Mouse (Mus musculus): ENCODE results near the gene Cpa1.

DNA sequence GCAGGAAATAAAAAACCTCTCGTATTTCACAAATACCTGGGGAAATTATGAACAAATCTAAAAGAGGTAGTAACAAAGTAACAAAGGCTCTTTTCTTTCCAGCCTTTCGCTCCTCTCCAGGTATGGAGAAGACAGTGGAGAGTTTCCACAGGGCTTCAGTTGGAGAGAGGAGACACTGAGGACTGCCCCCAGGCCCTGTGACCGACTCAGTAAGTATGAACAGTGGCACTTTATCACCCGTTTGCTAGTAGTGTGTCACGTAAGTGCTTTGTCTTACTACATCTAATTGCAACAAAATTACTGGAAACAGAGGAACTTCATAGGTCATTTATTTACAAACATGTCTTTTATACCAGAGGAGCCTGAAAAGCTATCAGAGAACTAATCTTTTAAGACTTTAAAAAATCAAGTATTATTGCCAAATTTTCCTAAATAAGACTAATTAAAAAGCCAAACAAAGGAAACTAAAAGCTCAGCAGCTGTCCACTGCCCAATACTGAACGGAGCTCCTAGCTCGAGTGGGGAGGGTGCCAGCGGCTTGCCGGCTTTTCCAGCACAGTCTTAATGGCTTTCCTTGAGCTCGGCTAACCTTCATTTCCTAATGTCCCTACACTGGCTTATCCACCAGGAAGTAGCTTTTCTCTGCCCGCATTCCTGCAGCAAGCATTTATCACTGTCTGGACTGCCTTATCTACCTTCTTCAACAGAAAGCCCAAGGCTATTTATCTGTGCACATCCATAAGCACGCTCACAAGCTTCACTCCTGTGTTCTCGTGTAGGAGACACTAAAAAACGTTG, 34.9 kb downstream of the Cpa1 start:
- TF ChIP-seq CTCF (IDR thresholded peaks at IDR 0.05; ENCODE audit: borderline replicate concordance, control insufficient read depth, extremely low read depth, insufficient read depth, low read length, poor library complexity) (no peak), POLR2A (IDR thresholded peaks at IDR 0.05; ENCODE audit: control insufficient read depth, extremely low read depth, insufficient read depth, low read length, poor library complexity) (no peak)

All from thymus, adult 2 months (tissue).